Mouse (Mus musculus) hindbrain, embryonic 15.5 days (tissue): ENCODE data around the gene Atrnl1. TPM values are rescaled to one million over a fixed set of nuclear protein-coding genes. Genes with fewer than 3 reads are reported as not detected.
"Not testable (repeated sequence)": the region's sequence is repeated elsewhere in the genome, so short reads cannot be mapped to it uniquely, and the experiment has no call there.

Experiments
- ATAC-seq: fragments of 200-750 bp; cut with Nextera tagmentation; 2 replicates; pipeline ENCODE4 v1.8.0; 2017; ENCODE audit warnings: low read depth, moderate number of reproducible peaks, moderate TSS enrichment; ENCODE audit not compliant: low FRiP score
- H3K27ac ChIP-seq: fragments of 300-500 bp; sonication (generic); replicated peaks from 2 replicates; pipeline ENCODE4 v1.5.1; 2015; ENCODE audit warnings: mild to moderate bottlenecking, inconsistent platforms
- H3K27me3 ChIP-seq: fragments of 300-500 bp; sonication (generic); 2 replicates; pipeline ENCODE4 v1.6.1; 2015; ENCODE audit warnings: control low read depth, inconsistent platforms
- H3K36me3 ChIP-seq: fragments of 300-500 bp; sonication (generic); 2 replicates; pipeline ENCODE4 v1.6.1; 2015; ENCODE audit warnings: control low read depth, inconsistent platforms
- H3K4me1 ChIP-seq: fragments of 300-500 bp; sonication (generic); replicated peaks from 2 replicates; pipeline ENCODE4 v1.6.1; 2015; ENCODE audit warnings: control low read depth, inconsistent platforms
- H3K4me2 ChIP-seq: fragments of 300-500 bp; sonication (generic); 2 replicates; pipeline ENCODE4 v1.6.1; 2015; ENCODE audit warnings: moderate library complexity, mild to moderate bottlenecking, inconsistent platforms
- H3K4me3 ChIP-seq: fragments of 300-500 bp; sonication (generic); 2 replicates; pipeline ENCODE4 v1.5.1; 2015; ENCODE audit warnings: mild to moderate bottlenecking, inconsistent platforms
- H3K9ac ChIP-seq: fragments of 300-500 bp; sonication (generic); 2 replicates; pipeline ENCODE4 v1.6.1; 2015; ENCODE audit warnings: inconsistent platforms
- H3K9me3 ChIP-seq: fragments of 300-500 bp; sonication (generic); 2 replicates; pipeline ENCODE4 v1.6.1; 2016; ENCODE audit warnings: control low read depth, inconsistent platforms
- WGBS: fragments of 180-500 bp; shearing (Covaris S2); methylation state at CpG from one replicate; pipeline ENCODE4 v1.1.7; 2015; 5-methylcytosine and 5-hydroxymethylcytosine counted together
- polyA plus RNA-seq: library from polyadenylated mRNA; unstranded; fragments of >200 nt; fragmentation: Nextera tagmentation; extraction: Ambion mirVana; gene quantifications from 2 replicates; pipeline ENCODE4 v1.2.1, GENCODE M21; 2015

Atrnl1 gene
- polyA plus RNA-seq, 1 experiment from 2014 or later = 7.5 TPM

GRCm38 (mm10) chr19:57994174-57994833 is 383.5 kb downstream of the Atrnl1 start:
- not testable (repeated sequence) for H3K9ac ChIP-seq, H3K36me3 ChIP-seq, H3K4me3 ChIP-seq, ATAC-seq, H3K27ac ChIP-seq, H3K27me3 ChIP-seq, H3K4me1 ChIP-seq, H3K4me2 ChIP-seq, H3K9me3 ChIP-seq
- 95% methylated on average over 15 of the region's 15 CpGs for WGBS

GRCm38 (mm10) chr19:57995015-57995414 is 384.2 kb downstream of the Atrnl1 start:
- WGBS = 99% methylated on average over 8 of the region's 8 CpGs
- Histone ChIP-seq H3K4me3 (no peak overlapping the region), H3K27me3 (no peaks in the 10 kb centered on the region), H3K4me1 (0 out of 2 replicates have a peak, but pooled peaks cover 5% of the 10 kb centered on the region), H3K4me2 (no peak overlapping the region), H3K9me3 (no peaks in the 10 kb centered on the region), H3K27ac (no peak overlapping the region), H3K9ac (no peak overlapping the region), H3K36me3 (no peaks in the 10 kb centered on the region)
- ATAC-seq = no peak

- Histone ChIP-seq H3K36me3 (no peaks in the 10 kb centered on the region), H3K27me3 (no peaks in the 10 kb centered on the region), H3K9me3 (no peaks in the 10 kb centered on the region), H3K4me3 (no peak overlapping the region), H3K4me2 (no peak overlapping the region), H3K4me1 (no peaks in the 10 kb centered on the region), H3K9ac (no peak overlapping the region), H3K27ac (no peak overlapping the region)
- WGBS = 36% methylated on average over 4 of the region's 4 CpGs
- ATAC-seq = no peak
Observed at GRCm38 (mm10) chr19:57997961-57998360, 387.1 kb downstream of the Atrnl1 start.

GRCm38 (mm10) chr19:58011636-58012035 is 400.8 kb downstream of the Atrnl1 start:
- Histone ChIP-seq H3K36me3 (no peaks in the 10 kb centered on the region), H3K4me3 (no peak overlapping the region), H3K9me3 (no peaks in the 10 kb centered on the region), H3K4me2 (no peak overlapping the region), H3K9ac (no peak overlapping the region), H3K27ac (no peak overlapping the region), H3K4me1 (no peaks in the 10 kb centered on the region), H3K27me3 (no peaks in the 10 kb centered on the region)
- no peak for ATAC-seq
- 87% methylated on average over 1 of the region's 1 CpGs for WGBS

GRCm38 (mm10) chr19:58015741-58016140 is 404.9 kb downstream of the Atrnl1 start:
- no peaks in the 10 kb centered on the region for H3K4me1 ChIP-seq
- ATAC-seq = no peak

GRCm38 (mm10) chr19:58016561-58017453 is 406.0 kb downstream of the Atrnl1 start:
- H3K4me1 ChIP-seq = no peaks in the 10 kb centered on the region
- no peaks in the 10 kb centered on the region for H3K36me3 ChIP-seq
- no peak for ATAC-seq
- no peaks in the 10 kb centered on the region for H3K9me3 ChIP-seq
- H3K9ac ChIP-seq = no peak overlapping the region
- no peak overlapping the region for H3K4me2 ChIP-seq
- no peak overlapping the region for H3K27ac ChIP-seq
- H3K4me3 ChIP-seq = no peak overlapping the region
- 85% methylated on average over 9 of the region's 9 CpGs for WGBS
- no peaks in the 10 kb centered on the region for H3K27me3 ChIP-seq

More at GRCm38 (mm10) chr19:58015741-58016140, 404.9 kb downstream of the Atrnl1 start:
- no peaks in the 10 kb centered on the region for H3K36me3 ChIP-seq
- no peak overlapping the region for H3K4me3 ChIP-seq
- H3K27me3 ChIP-seq = no peaks in the 10 kb centered on the region
- no peak overlapping the region for H3K27ac ChIP-seq
- no peak overlapping the region for H3K4me2 ChIP-seq
- no peaks in the 10 kb centered on the region for H3K9me3 ChIP-seq
- 95% methylated on average over 6 of the region's 6 CpGs for WGBS
- H3K9ac ChIP-seq = no peak overlapping the region

GRCm38 (mm10) chr19:58017468-58017867 is 406.6 kb downstream of the Atrnl1 start:
- WGBS = 97% methylated on average over 3 of the region's 3 CpGs
- H3K27ac ChIP-seq = no peak overlapping the region
- H3K27me3 ChIP-seq = no peaks in the 10 kb centered on the region
- no peak for ATAC-seq
- H3K4me2 ChIP-seq = no peak overlapping the region
- no peaks in the 10 kb centered on the region for H3K9me3 ChIP-seq
- no peaks in the 10 kb centered on the region for H3K36me3 ChIP-seq
- H3K4me3 ChIP-seq = no peak overlapping the region
- H3K4me1 ChIP-seq = no peaks in the 10 kb centered on the region
- no peak overlapping the region for H3K9ac ChIP-seq

GRCm38 (mm10) chr19:58018698-58019097 is 407.9 kb downstream of the Atrnl1 start:
- ATAC-seq = no peak
- no peaks in the 10 kb centered on the region for H3K9me3 ChIP-seq
- 67% methylated on average over 5 of the region's 5 CpGs for WGBS
- no peak overlapping the region for H3K4me3 ChIP-seq
- no peaks in the 10 kb centered on the region for H3K27me3 ChIP-seq
- no peak overlapping the region for H3K27ac ChIP-seq
- H3K36me3 ChIP-seq = no peaks in the 10 kb centered on the region
- H3K4me1 ChIP-seq = no peaks in the 10 kb centered on the region
- H3K4me2 ChIP-seq = no peak overlapping the region
- no peak overlapping the region for H3K9ac ChIP-seq

- Histone ChIP-seq H3K36me3 (no peaks in the 10 kb centered on the region), H3K27ac (no peak overlapping the region), H3K9ac (no peak overlapping the region), H3K27me3 (no peaks in the 10 kb centered on the region), H3K9me3 (no peaks in the 10 kb centered on the region), H3K4me2 (no peak overlapping the region), H3K4me1 (no peaks in the 10 kb centered on the region), H3K4me3 (no peak overlapping the region)
- ATAC-seq = no peak
- WGBS = 94% methylated on average over 8 of the region's 8 CpGs
Observed at GRCm38 (mm10) chr19:58021514-58022284, 410.9 kb downstream of the Atrnl1 start.

GRCm38 (mm10) chr19:58023216-58023825 is 412.5 kb downstream of the Atrnl1 start:
- no peaks in the 10 kb centered on the region for H3K27me3 ChIP-seq
- ATAC-seq = no peak
- no peak overlapping the region for H3K4me2 ChIP-seq
- H3K9ac ChIP-seq = no peak overlapping the region
- H3K4me1 ChIP-seq = no peaks in the 10 kb centered on the region
- H3K36me3 ChIP-seq = no peaks in the 10 kb centered on the region
- H3K27ac ChIP-seq = no peak overlapping the region
- no peak overlapping the region for H3K4me3 ChIP-seq
- WGBS = 81% methylated on average over 14 of the region's 14 CpGs
- H3K9me3 ChIP-seq = no peaks in the 10 kb centered on the region

GRCm38 (mm10) chr19:58025053-58025452 is 414.2 kb downstream of the Atrnl1 start:
- H3K27ac ChIP-seq = no peak overlapping the region
- no peaks in the 10 kb centered on the region for H3K4me1 ChIP-seq
- WGBS = 72% methylated on average over 2 of the region's 2 CpGs
- no peak overlapping the region for H3K4me2 ChIP-seq
- H3K27me3 ChIP-seq = no peaks in the 10 kb centered on the region
- no peaks in the 10 kb centered on the region for H3K9me3 ChIP-seq
- H3K36me3 ChIP-seq = no peaks in the 10 kb centered on the region
- H3K9ac ChIP-seq = no peak overlapping the region
- H3K4me3 ChIP-seq = no peak overlapping the region
- ATAC-seq = no peak
